Mouse (Mus musculus) lung, postnatal 0 days (tissue): ENCODE results near the gene Ezh2.

ENCODE experiments used
- CTCF ChIP-seq: IDR thresholded peaks from 2 replicates; pipeline ENCODE4 v1.5.1; 2016; ENCODE audit warnings: antibody characterized with exemption, mild to moderate bottlenecking
- EP300 ChIP-seq: IDR thresholded peaks from 2 replicates; pipeline ENCODE4 v1.6.1; 2016; ENCODE audit warnings: antibody characterized with exemption, mild to moderate bottlenecking, control low read depth

- TF ChIP-seq CTCF (peak; percentile 56), EP300 (no peak)
Observed at GRCm38 (mm10) chr6:47561426-47561825, 33.7 kb downstream of the Ezh2 start.
